Mouse (Mus musculus): ENCODE measurements around the gene Rapgef4.

DNA sequence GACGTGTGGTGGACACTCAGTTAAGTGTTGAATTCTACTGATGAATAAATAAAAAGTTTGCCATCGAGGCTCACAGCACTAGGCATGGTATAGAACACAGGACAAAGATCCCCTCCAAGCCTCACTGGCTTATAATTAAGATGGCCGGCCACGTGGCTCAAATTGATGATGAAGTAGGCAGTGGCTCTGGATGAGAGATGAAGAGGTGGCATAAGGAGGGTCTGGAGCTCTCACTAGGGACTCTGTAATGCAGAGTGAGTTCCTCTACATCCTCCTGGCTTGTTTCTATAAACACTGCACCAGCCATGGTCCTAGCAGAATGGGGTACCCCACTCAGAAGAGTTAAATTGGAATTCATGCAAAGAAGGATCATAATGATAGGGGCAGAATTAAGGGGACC is 241.2 kb downstream of the Rapgef4 start:
- TF ChIP-seq CHD2 (IDR thresholded peaks at IDR 0.05; ENCODE audit: low read depth, low read length) (no peak), MAFK (IDR thresholded peaks at IDR 0.05; ENCODE audit: insufficient read depth, low read depth, low read length) (no peak), ZNF384 (IDR thresholded peaks at IDR 0.05; ENCODE audit: low read depth, low read length) (no peak), HCFC1 (IDR thresholded peaks at IDR 0.05; ENCODE audit: borderline replicate concordance, insufficient read depth, low read length) (no peak), ZC3H11A (IDR thresholded peaks at IDR 0.05; ENCODE audit: borderline replicate concordance, low read depth, low read length) (no peak)

Measured in ES-E14 (cell line).